Mouse (Mus musculus): ENCODE results near the gene Gng12.

Gene Gng12

GRCm38 (mm10) chr6:66917032-66917431 lies 20.8 kb downstream of the Gng12 start:
- DNase-seq (ENCODE audit: low spot score in 2 of 2), result no peak

- no peak for DNase-seq (ENCODE audit: low spot score in 2 of 2)
Measured at GRCm38 (mm10) chr6:66920786-66921185, 24.6 kb downstream of the Gng12 start.

- DNase-seq (ENCODE audit: low spot score in 2 of 2), result no peak
Measured at GRCm38 (mm10) chr6:66921755-66922154, 25.6 kb downstream of the Gng12 start.

GRCm38 (mm10) chr6:66922501-66922900 lies 26.3 kb downstream of the Gng12 start:
- DNase-seq (ENCODE audit: low spot score in 2 of 2), result no peak

GRCm38 (mm10) chr6:66923851-66924250 lies 27.7 kb downstream of the Gng12 start:
- DNase-seq (ENCODE audit: low spot score in 2 of 2), result no peak

GRCm38 (mm10) chr6:66924315-66924965 lies 28.2 kb downstream of the Gng12 start:
- no peak for DNase-seq (ENCODE audit: low spot score in 2 of 2)

- no peak for DNase-seq (ENCODE audit: low spot score in 2 of 2)
Measured at GRCm38 (mm10) chr6:66926269-66926668, 30.1 kb downstream of the Gng12 start.

- no peak for DNase-seq (ENCODE audit: low spot score in 2 of 2)
Measured at GRCm38 (mm10) chr6:66928972-66929645, 32.9 kb downstream of the Gng12 start.

- no peak for DNase-seq (ENCODE audit: low spot score in 2 of 2)
Measured at GRCm38 (mm10) chr6:66929694-66930093, 33.5 kb downstream of the Gng12 start.

- peak in 1 of 2 experiments; percentile 16 for DNase-seq (ENCODE audit: low spot score in 2 of 2)
Measured at GRCm38 (mm10) chr6:66932206-66932819, 36.1 kb downstream of the Gng12 start.

GRCm38 (mm10) chr6:66940656-66941235 lies 44.5 kb downstream of the Gng12 start:
- no peak for DNase-seq (ENCODE audit: low spot score in 2 of 2)

GRCm38 (mm10) chr6:66941792-66942191 lies 45.6 kb downstream of the Gng12 start:
- DNase-seq (ENCODE audit: low spot score in 2 of 2), result no peak

GRCm38 (mm10) chr6:66942826-66943225 lies 46.6 kb downstream of the Gng12 start:
- DNase-seq (ENCODE audit: low spot score in 2 of 2), result no peak

- DNase-seq (ENCODE audit: low spot score in 2 of 2), result no peak
Measured at GRCm38 (mm10) chr6:66943367-66944189, 47.4 kb downstream of the Gng12 start.

GRCm38 (mm10) chr6:66944190-66945003 lies 48.2 kb downstream of the Gng12 start:
- no peak for DNase-seq (ENCODE audit: low spot score in 2 of 2)

- DNase-seq (ENCODE audit: low spot score in 2 of 2), result no peak
Measured at GRCm38 (mm10) chr6:66945004-66945356, 48.8 kb downstream of the Gng12 start.

GRCm38 (mm10) chr6:66948111-66948510 lies 51.9 kb downstream of the Gng12 start:
- DNase-seq (ENCODE audit: low spot score in 2 of 2), result no peak

- DNase-seq (ENCODE audit: low spot score in 2 of 2), result no peak
Measured at GRCm38 (mm10) chr6:66948848-66949247, 52.7 kb downstream of the Gng12 start.

- DNase-seq (ENCODE audit: low spot score in 2 of 2), result no peak
Measured at GRCm38 (mm10) chr6:66951726-66952418, 55.7 kb downstream of the Gng12 start.

GRCm38 (mm10) chr6:66953951-66954519 lies 57.8 kb downstream of the Gng12 start:
- no peak for DNase-seq (ENCODE audit: low spot score in 2 of 2)

Measured in right cerebral cortex, postnatal 36 days (tissue).